Mouse (Mus musculus): ENCODE data around the gene Aicda. TPM values are rescaled to one million over a fixed set of nuclear protein-coding genes. Genes with fewer than 3 reads are reported as not detected.

Aicda gene
- polyA plus RNA-seq, 1 experiment from 2014 or later = not detected

- Histone ChIP-seq H3K27ac (ENCODE audit: low read depth, low read length) (no peak overlapping the region), H3K36me3 (ENCODE audit: control insufficient read depth, insufficient read depth, low read length) (no peaks in the 10 kb centered on the region)
- no peak for DNase-seq (ENCODE audit: low spot score)
Measured at GRCm38 (mm10) chr6:122543574-122543973, 10.0 kb upstream of the Aicda start.

GRCm38 (mm10) chr6:122544672-122545071 lies 8.9 kb upstream of the Aicda start:
- 100% methylated on average over 1 of the region's 1 CpGs for WGBS
- Histone ChIP-seq H3K9me3 (ENCODE audit: control insufficient read depth, low read length) (no peaks in the 10 kb centered on the region), H3K4me1 (replicated peaks; ENCODE audit: control insufficient read depth, insufficient read depth, low read length) (no peaks in the 10 kb centered on the region), H3K27me3 (ENCODE audit: control insufficient read depth, insufficient read depth, low read length) (no peaks in the 10 kb centered on the region), H3K4me2 (replicated peaks; ENCODE audit: low read depth, low read length) (no peak overlapping the region), H3K9ac (ENCODE audit: low read depth, low read length) (no peak overlapping the region), H3K36me3 (ENCODE audit: control insufficient read depth, insufficient read depth, low read length) (no peaks in the 10 kb centered on the region), H3K4me3 (ENCODE audit: low read depth, low read length) (no peak overlapping the region), H3K27ac (ENCODE audit: low read depth, low read length) (no peak overlapping the region)
- DNase-seq (ENCODE audit: low spot score) (no peak), ATAC-seq (ENCODE audit: low FRiP score) (no peak)

More at GRCm38 (mm10) chr6:122543574-122543973, 10.0 kb upstream of the Aicda start:
- H3K4me1 ChIP-seq (replicated peaks; ENCODE audit: control insufficient read depth, insufficient read depth, low read length) = no peaks in the 10 kb centered on the region
- no peaks in the 10 kb centered on the region for H3K9me3 ChIP-seq (ENCODE audit: control insufficient read depth, low read length)
- no peak for ATAC-seq (ENCODE audit: low FRiP score)
- no peaks in the 10 kb centered on the region for H3K27me3 ChIP-seq (ENCODE audit: control insufficient read depth, insufficient read depth, low read length)
- H3K9ac ChIP-seq (ENCODE audit: low read depth, low read length) = no peak overlapping the region
- H3K4me3 ChIP-seq (ENCODE audit: low read depth, low read length) = no peak overlapping the region
- H3K4me2 ChIP-seq (replicated peaks; ENCODE audit: low read depth, low read length) = no peak overlapping the region
- WGBS = 89% methylated on average over 5 of the region's 5 CpGs

GRCm38 (mm10) chr6:122545289-122545882 lies 8.2 kb upstream of the Aicda start:
- 81% methylated on average over 9 of the region's 9 CpGs for WGBS
- Histone ChIP-seq H3K4me2 (replicated peaks; ENCODE audit: low read depth, low read length) (no peak overlapping the region), H3K9ac (ENCODE audit: low read depth, low read length) (no peak overlapping the region), H3K36me3 (ENCODE audit: control insufficient read depth, insufficient read depth, low read length) (no peaks in the 10 kb centered on the region), H3K4me1 (replicated peaks; ENCODE audit: control insufficient read depth, insufficient read depth, low read length) (no peaks in the 10 kb centered on the region), H3K4me3 (ENCODE audit: low read depth, low read length) (no peak overlapping the region), H3K9me3 (ENCODE audit: control insufficient read depth, low read length) (no peaks in the 10 kb centered on the region), H3K27ac (ENCODE audit: low read depth, low read length) (no peak overlapping the region), H3K27me3 (ENCODE audit: control insufficient read depth, insufficient read depth, low read length) (no peaks in the 10 kb centered on the region)
- ATAC-seq (ENCODE audit: low FRiP score) (no peak), DNase-seq (ENCODE audit: low spot score) (no peak)

GRCm38 (mm10) chr6:122545948-122546347 lies 7.7 kb upstream of the Aicda start:
- DNase-seq (ENCODE audit: low spot score) (no peak), ATAC-seq (ENCODE audit: low FRiP score) (no peak)
- 80% methylated on average over 10 of the region's 10 CpGs for WGBS
- H3K27ac ChIP-seq (ENCODE audit: low read depth, low read length) = no peak overlapping the region
- H3K4me1 ChIP-seq (replicated peaks; ENCODE audit: control insufficient read depth, insufficient read depth, low read length) = no peaks in the 10 kb centered on the region
- no peaks in the 10 kb centered on the region for H3K9me3 ChIP-seq (ENCODE audit: control insufficient read depth, low read length)
- no peak overlapping the region for H3K4me2 ChIP-seq (replicated peaks; ENCODE audit: low read depth, low read length)
- H3K4me3 ChIP-seq (ENCODE audit: low read depth, low read length) = no peak overlapping the region
- H3K36me3 ChIP-seq (ENCODE audit: control insufficient read depth, insufficient read depth, low read length) = no peaks in the 10 kb centered on the region
- H3K9ac ChIP-seq (ENCODE audit: low read depth, low read length) = no peak overlapping the region
- H3K27me3 ChIP-seq (ENCODE audit: control insufficient read depth, insufficient read depth, low read length) = no peaks in the 10 kb centered on the region

GRCm38 (mm10) chr6:122554102-122554501 lies 501 bp downstream of the Aicda start:
- no peak overlapping the region for H3K9ac ChIP-seq (ENCODE audit: low read depth, low read length)
- H3K27me3 ChIP-seq (ENCODE audit: control insufficient read depth, insufficient read depth, low read length) = no peaks in the 10 kb centered on the region
- no peak overlapping the region for H3K4me3 ChIP-seq (ENCODE audit: low read depth, low read length)
- WGBS = 85% methylated on average over 6 of the region's 6 CpGs
- H3K9me3 ChIP-seq (ENCODE audit: control insufficient read depth, low read length) = no peaks in the 10 kb centered on the region
- no peak overlapping the region for H3K27ac ChIP-seq (ENCODE audit: low read depth, low read length)
- no peak for ATAC-seq (ENCODE audit: low FRiP score)
- H3K4me2 ChIP-seq (replicated peaks; ENCODE audit: low read depth, low read length) = no peak overlapping the region
- H3K36me3 ChIP-seq (ENCODE audit: control insufficient read depth, insufficient read depth, low read length) = no peaks in the 10 kb centered on the region
- H3K4me1 ChIP-seq (replicated peaks; ENCODE audit: control insufficient read depth, insufficient read depth, low read length) = no peaks in the 10 kb centered on the region
- no peak for DNase-seq (ENCODE audit: low spot score)

GRCm38 (mm10) chr6:122555266-122555665 lies 1.7 kb downstream of the Aicda start:
- Histone ChIP-seq H3K4me1 (replicated peaks; ENCODE audit: control insufficient read depth, insufficient read depth, low read length) (no peaks in the 10 kb centered on the region), H3K27me3 (ENCODE audit: control insufficient read depth, insufficient read depth, low read length) (no peaks in the 10 kb centered on the region), H3K4me2 (replicated peaks; ENCODE audit: low read depth, low read length) (no peak overlapping the region), H3K36me3 (ENCODE audit: control insufficient read depth, insufficient read depth, low read length) (no peaks in the 10 kb centered on the region), H3K27ac (ENCODE audit: low read depth, low read length) (no peak overlapping the region), H3K9me3 (ENCODE audit: control insufficient read depth, low read length) (no peaks in the 10 kb centered on the region), H3K4me3 (ENCODE audit: low read depth, low read length) (no peak overlapping the region), H3K9ac (ENCODE audit: low read depth, low read length) (no peak overlapping the region)
- no peak for ATAC-seq (ENCODE audit: low FRiP score)
- WGBS = 67% methylated on average over 7 of the region's 7 CpGs
- DNase-seq (ENCODE audit: low spot score) = no peak

- WGBS = 27% methylated on average over 15 of the region's 15 CpGs
- H3K4me1 ChIP-seq (replicated peaks; ENCODE audit: control insufficient read depth, insufficient read depth, low read length) = no peaks in the 10 kb centered on the region
- peak; percentile 80 for DNase-seq (ENCODE audit: low spot score)
- ATAC-seq (ENCODE audit: low FRiP score) = no peak
- no peaks in the 10 kb centered on the region for H3K9me3 ChIP-seq (ENCODE audit: control insufficient read depth, low read length)
- H3K27ac ChIP-seq (ENCODE audit: low read depth, low read length) = no peak overlapping the region
- H3K4me3 ChIP-seq (ENCODE audit: low read depth, low read length) = no peak overlapping the region
- H3K4me2 ChIP-seq (replicated peaks; ENCODE audit: low read depth, low read length) = no peak overlapping the region
- H3K27me3 ChIP-seq (ENCODE audit: control insufficient read depth, insufficient read depth, low read length) = no peaks in the 10 kb centered on the region
- no peaks in the 10 kb centered on the region for H3K36me3 ChIP-seq (ENCODE audit: control insufficient read depth, insufficient read depth, low read length)
- no peak overlapping the region for H3K9ac ChIP-seq (ENCODE audit: low read depth, low read length)
Measured at GRCm38 (mm10) chr6:122556959-122557561, 3.5 kb downstream of the Aicda start.

- Histone ChIP-seq H3K36me3 (ENCODE audit: control insufficient read depth, insufficient read depth, low read length) (no peaks in the 10 kb centered on the region), H3K9me3 (ENCODE audit: control insufficient read depth, low read length) (no peaks in the 10 kb centered on the region), H3K27me3 (ENCODE audit: control insufficient read depth, insufficient read depth, low read length) (no peaks in the 10 kb centered on the region), H3K4me3 (ENCODE audit: low read depth, low read length) (no peak overlapping the region), H3K27ac (ENCODE audit: low read depth, low read length) (no peak overlapping the region), H3K4me1 (replicated peaks; ENCODE audit: control insufficient read depth, insufficient read depth, low read length) (no peaks in the 10 kb centered on the region), H3K4me2 (replicated peaks; ENCODE audit: low read depth, low read length) (peak overlapping the region; percentile 8; the same call in 1 of the 2 replicates), H3K9ac (ENCODE audit: low read depth, low read length) (no peak overlapping the region)
- DNase-seq (ENCODE audit: low spot score) (peak; percentile 92), ATAC-seq (ENCODE audit: low FRiP score) (peak; percentile 52)
- WGBS = 18% methylated on average over 16 of the region's 17 CpGs
Measured at GRCm38 (mm10) chr6:122560427-122560826, 6.8 kb downstream of the Aicda start.

GRCm38 (mm10) chr6:122561005-122561404 lies 7.4 kb downstream of the Aicda start:
- Histone ChIP-seq H3K4me1 (replicated peaks; ENCODE audit: control insufficient read depth, insufficient read depth, low read length) (no peaks in the 10 kb centered on the region), H3K9ac (ENCODE audit: low read depth, low read length) (no peak overlapping the region), H3K4me2 (replicated peaks; ENCODE audit: low read depth, low read length) (no peak overlapping the region), H3K9me3 (ENCODE audit: control insufficient read depth, low read length) (no peaks in the 10 kb centered on the region), H3K27ac (ENCODE audit: low read depth, low read length) (no peak overlapping the region), H3K27me3 (ENCODE audit: control insufficient read depth, insufficient read depth, low read length) (no peaks in the 10 kb centered on the region), H3K4me3 (ENCODE audit: low read depth, low read length) (no peak overlapping the region), H3K36me3 (ENCODE audit: control insufficient read depth, insufficient read depth, low read length) (no peaks in the 10 kb centered on the region)
- DNase-seq (ENCODE audit: low spot score) (no peak), ATAC-seq (ENCODE audit: low FRiP score) (peak; percentile 20)
- WGBS = 86% methylated on average over 20 of the region's 20 CpGs

Measured in hindbrain, embryonic 11.5 days (tissue).